Mouse (Mus musculus) neural tube, embryonic 12.5 days (tissue): ENCODE measurements around the gene Atf7ip. TPM values are rescaled to one million over a fixed set of nuclear protein-coding genes. Genes with fewer than 3 reads are reported as not detected.

Experiments
- ATAC-seq: fragments of 200-750 bp; cut with Nextera tagmentation; 2 replicates; pipeline ENCODE4 v1.8.0; 2017; ENCODE audit warnings: low read depth, mild to moderate bottlenecking, moderate TSS enrichment, moderate library complexity; ENCODE audit not compliant: low FRiP score
- H3K27ac ChIP-seq: fragments of 300-500 bp; sonication (generic); 2 replicates; pipeline ENCODE4 v1.5.1; 2016
- H3K27me3 ChIP-seq: fragments of 300-500 bp; sonication (generic); replicated peaks from 2 replicates; pipeline ENCODE4 v1.6.1; 2016; ENCODE audit warnings: mild to moderate bottlenecking
- H3K36me3 ChIP-seq: fragments of 300-500 bp; sonication (generic); 2 replicates; pipeline ENCODE4 v1.6.1; 2016; ENCODE audit warnings: mild to moderate bottlenecking
- H3K4me1 ChIP-seq: fragments of 300-500 bp; sonication (generic); 2 replicates; pipeline ENCODE4 v1.6.1; 2016
- H3K4me2 ChIP-seq: fragments of 300-500 bp; sonication (generic); replicated peaks from 2 replicates; pipeline ENCODE4 v1.6.1; 2016; ENCODE audit warnings: mild to moderate bottlenecking
- H3K4me3 ChIP-seq: fragments of 300-500 bp; sonication (generic); 2 replicates; pipeline ENCODE4 v1.5.1; 2016
- H3K9ac ChIP-seq: fragments of 300-500 bp; sonication (generic); 2 replicates; pipeline ENCODE4 v1.6.1; 2016; ENCODE audit warnings: mild to moderate bottlenecking
- H3K9me3 ChIP-seq: fragments of 300-500 bp; sonication (generic); 2 replicates; pipeline ENCODE4 v1.6.1; 2016; ENCODE audit warnings: mild to moderate bottlenecking
- WGBS: fragments of 180-500 bp; shearing (Covaris S2); methylation state at CpG from one replicate; pipeline ENCODE4 v1.1.7; 2016; 5-methylcytosine and 5-hydroxymethylcytosine counted together
- polyA plus RNA-seq: library from polyadenylated mRNA; unstranded; fragments of >200 nt; fragmentation: Nextera tagmentation; extraction: Ambion mirVana; gene quantifications from 2 replicates; pipeline ENCODE4 v1.2.1, GENCODE M21; 2016

Atf7ip gene
- polyA plus RNA-seq, 1 experiment from 2014 or later, result 56.4 TPM

DNA sequence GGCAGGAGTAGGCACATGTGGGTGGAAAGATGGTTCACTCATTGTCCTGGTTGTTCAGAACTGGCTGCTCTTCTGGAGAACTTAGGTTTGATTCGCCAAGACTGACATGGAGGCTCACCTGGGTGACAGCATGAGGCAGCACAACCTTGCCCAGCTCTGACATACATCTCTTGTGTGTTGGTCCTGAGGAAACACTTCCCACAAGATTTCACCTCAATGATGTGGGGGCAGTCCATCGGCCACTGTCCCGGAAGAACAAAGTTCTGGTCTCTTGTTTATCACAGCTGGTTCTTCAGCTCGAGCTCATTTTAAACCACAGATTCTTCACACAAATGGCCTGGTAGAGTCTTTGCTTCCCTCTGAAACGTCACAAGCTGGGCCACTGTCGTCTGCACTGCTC lies 10.7 kb downstream of the Atf7ip start:
- no peak overlapping the region for H3K27ac ChIP-seq
- ATAC-seq, result no peak
- H3K4me2 ChIP-seq, result no peak overlapping the region
- no peaks in the 10 kb centered on the region for H3K27me3 ChIP-seq
- H3K36me3 ChIP-seq, result no peaks in the 10 kb centered on the region
- no peaks in the 10 kb centered on the region for H3K4me1 ChIP-seq
- H3K9me3 ChIP-seq, result peaks cover 16% of the 10 kb centered on the region; the same call in 1 of the 2 replicates
- H3K4me3 ChIP-seq, result no peak overlapping the region
- WGBS, result 94% methylated on average over 6 of the region's 6 CpGs
- no peak overlapping the region for H3K9ac ChIP-seq

GRCm38 (mm10) chr6:136517221-136517620 lies 11.3 kb downstream of the Atf7ip start:
- Histone ChIP-seq H3K4me2 (no peak overlapping the region), H3K27ac (no peak overlapping the region), H3K4me1 (no peaks in the 10 kb centered on the region), H3K4me3 (no peak overlapping the region), H3K27me3 (no peaks in the 10 kb centered on the region), H3K9ac (no peak overlapping the region), H3K36me3 (0 out of 2 replicates have a peak, but pooled peaks cover 2% of the 10 kb centered on the region), H3K9me3 (peaks cover 17% of the 10 kb centered on the region; the same call in 1 of the 2 replicates)
- no peak for ATAC-seq

- ATAC-seq, result peak; percentile 98
- peak overlapping the region; percentile 67 for H3K9ac ChIP-seq
- under 1% methylated on average over 59 of the region's 59 CpGs for WGBS
Observed at GRCm38 (mm10) chr6:136518537-136519246, 12.7 kb downstream of the Atf7ip start.

GRCm38 (mm10) chr6:136519254-136519653 lies 13.3 kb downstream of the Atf7ip start:
- ATAC-seq, result peak; percentile 12; the same call in 1 of the 2 replicates
- 3% methylated on average over 17 of the region's 17 CpGs for WGBS

More at GRCm38 (mm10) chr6:136518537-136519246, 12.7 kb downstream of the Atf7ip start:
- H3K27ac ChIP-seq, result peak overlapping the region; percentile 93
- H3K9me3 ChIP-seq, result peaks cover 16% of the 10 kb centered on the region; the same call in 1 of the 2 replicates
- peak overlapping the region; percentile 62 for H3K4me3 ChIP-seq
- no peaks in the 10 kb centered on the region for H3K4me1 ChIP-seq
- peak overlapping the region; percentile 44 for H3K4me2 ChIP-seq
- no peaks in the 10 kb centered on the region for H3K27me3 ChIP-seq
- H3K36me3 ChIP-seq, result peaks cover 10% of the 10 kb centered on the region

GRCm38 (mm10) chr6:136520361-136520760 lies 14.4 kb downstream of the Atf7ip start:
- Histone ChIP-seq H3K4me1 (no peaks in the 10 kb centered on the region), H3K9ac (no peak overlapping the region), H3K27ac (no peak overlapping the region), H3K4me3 (no peak overlapping the region), H3K36me3 (peaks cover 20% of the 10 kb centered on the region), H3K27me3 (no peaks in the 10 kb centered on the region), H3K4me2 (peak overlapping the region; percentile 43), H3K9me3 (peaks cover 12% of the 10 kb centered on the region)
- WGBS, result 71% methylated on average over 2 of the region's 2 CpGs
- no peak for ATAC-seq

More at GRCm38 (mm10) chr6:136519254-136519653, 13.3 kb downstream of the Atf7ip start:
- Histone ChIP-seq H3K27me3 (no peaks in the 10 kb centered on the region), H3K4me2 (peak overlapping the region; percentile 44), H3K27ac (peak overlapping the region; percentile 93; the same call in 1 of the 2 replicates), H3K4me1 (no peaks in the 10 kb centered on the region), H3K9ac (peak overlapping the region; percentile 67; the same call in 1 of the 2 replicates), H3K9me3 (peaks cover 11% of the 10 kb centered on the region; the same call in 1 of the 2 replicates), H3K36me3 (peaks cover 10% of the 10 kb centered on the region), H3K4me3 (peak overlapping the region; percentile 62)

DNA sequence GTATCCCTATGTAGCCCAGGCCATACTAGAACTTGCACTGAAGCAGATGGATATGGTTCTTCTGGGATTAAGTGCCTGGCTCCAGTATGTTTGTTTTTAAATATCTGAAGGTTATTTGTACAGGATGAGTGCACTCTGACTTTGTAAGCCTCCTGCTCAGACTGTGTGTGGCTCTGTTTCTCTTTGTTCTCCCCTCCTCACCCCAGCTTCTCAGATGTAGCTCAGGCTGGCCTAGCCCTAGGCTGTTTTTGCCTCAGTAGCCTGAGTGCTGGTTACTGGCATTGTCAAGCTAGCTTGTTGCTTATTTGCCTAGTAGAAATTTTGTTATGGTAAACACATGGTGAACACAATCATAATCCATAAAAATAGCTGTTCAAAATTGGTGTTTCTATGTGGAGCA lies 15.7 kb downstream of the Atf7ip start:
- no peaks in the 10 kb centered on the region for H3K27me3 ChIP-seq
- H3K9ac ChIP-seq, result no peak overlapping the region
- H3K9me3 ChIP-seq, result peaks cover 20% of the 10 kb centered on the region
- 0 out of 2 replicates have a peak overlapping the region, but pooled peaks have one; percentile 20 for H3K4me2 ChIP-seq
- no peak overlapping the region for H3K4me3 ChIP-seq
- no peak for ATAC-seq
- H3K4me1 ChIP-seq, result no peaks in the 10 kb centered on the region
- peaks cover 25% of the 10 kb centered on the region for H3K36me3 ChIP-seq
- no peak overlapping the region for H3K27ac ChIP-seq

DNA sequence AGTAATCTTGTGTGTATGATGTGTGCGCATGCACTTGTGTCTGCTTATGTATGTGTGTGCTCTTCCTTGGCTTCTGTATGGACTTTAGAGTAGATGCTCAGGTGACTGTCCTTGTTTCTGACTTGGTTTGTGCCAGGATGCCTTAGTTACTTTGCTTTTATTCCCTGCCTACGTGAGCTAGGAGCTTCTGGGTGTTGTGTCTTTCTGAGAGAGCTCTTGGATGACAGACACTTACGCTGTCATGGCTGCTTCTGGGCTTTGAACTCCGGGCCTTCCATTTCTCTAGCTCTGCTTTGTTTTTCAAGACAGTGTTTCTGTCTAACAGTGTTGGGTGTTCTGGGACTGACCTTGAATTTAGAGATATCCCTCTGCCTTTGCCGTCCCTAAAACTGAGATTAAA lies 16.7 kb downstream of the Atf7ip start:
- Histone ChIP-seq H3K27ac (no peak overlapping the region), H3K4me2 (no peak overlapping the region), H3K9me3 (peaks cover 20% of the 10 kb centered on the region), H3K27me3 (no peaks in the 10 kb centered on the region), H3K36me3 (peaks cover 26% of the 10 kb centered on the region), H3K4me3 (no peak overlapping the region), H3K9ac (no peak overlapping the region), H3K4me1 (no peaks in the 10 kb centered on the region)
- WGBS, result 97% methylated on average over 5 of the region's 5 CpGs
- no peak for ATAC-seq

DNA sequence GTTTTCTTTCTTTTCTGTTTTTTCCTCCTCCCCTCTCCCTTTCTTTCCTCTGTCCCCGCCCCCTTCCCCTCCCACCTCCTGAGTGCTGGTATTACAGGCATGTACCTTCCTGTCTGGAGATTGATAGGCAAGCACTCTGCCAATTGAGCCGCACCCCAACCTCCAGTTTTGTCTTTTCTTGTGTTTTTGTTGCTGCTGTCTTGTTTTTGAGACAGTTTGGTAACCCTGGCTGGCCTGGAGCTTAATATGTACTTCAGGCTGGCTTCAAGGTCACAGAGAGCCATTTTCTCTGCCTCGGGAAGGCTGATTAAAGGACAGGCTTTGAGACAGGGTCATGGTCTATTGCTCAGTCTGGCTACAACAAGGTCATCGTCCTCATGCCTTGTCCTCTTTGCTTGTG lies 18.8 kb downstream of the Atf7ip start:
- H3K4me1 ChIP-seq, result no peaks in the 10 kb centered on the region
- WGBS, result 92% methylated on average over 4 of the region's 4 CpGs
- H3K36me3 ChIP-seq, result peaks cover 28% of the 10 kb centered on the region
- H3K27me3 ChIP-seq, result no peaks in the 10 kb centered on the region
- H3K9me3 ChIP-seq, result peaks cover 20% of the 10 kb centered on the region
- no peak overlapping the region for H3K9ac ChIP-seq
- H3K4me2 ChIP-seq, result no peak overlapping the region
- H3K4me3 ChIP-seq, result no peak overlapping the region
- no peak overlapping the region for H3K27ac ChIP-seq
- ATAC-seq, result no peak

DNA sequence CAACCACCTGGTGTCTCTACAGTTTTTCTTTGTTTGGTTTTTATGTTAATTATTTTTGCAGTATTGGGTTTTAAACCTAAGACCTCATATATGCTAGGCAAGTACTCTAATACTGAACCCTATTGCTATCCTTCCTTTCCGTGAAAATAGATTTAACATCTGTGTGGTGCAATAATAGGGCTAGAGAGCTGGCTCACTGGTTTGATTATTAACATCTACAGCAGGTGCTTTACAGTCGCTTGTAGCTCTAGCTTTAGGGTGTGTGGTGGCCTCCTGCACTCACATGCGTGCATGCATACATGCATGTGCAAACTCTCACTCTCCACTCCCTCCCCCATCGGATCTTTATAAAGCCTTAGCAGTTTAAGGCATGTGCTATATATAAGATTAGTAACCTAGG lies 19.6 kb downstream of the Atf7ip start:
- peaks cover 20% of the 10 kb centered on the region for H3K9me3 ChIP-seq
- no peak overlapping the region for H3K4me2 ChIP-seq

GRCm38 (mm10) chr6:136529156-136529555 lies 23.2 kb downstream of the Atf7ip start:
- WGBS, result 59% methylated on average over 2 of the region's 2 CpGs
- ATAC-seq, result no peak
- H3K9ac ChIP-seq, result no peak overlapping the region
- H3K4me1 ChIP-seq, result peaks cover 10% of the 10 kb centered on the region; the same call in 1 of the 2 replicates
- H3K9me3 ChIP-seq, result peaks cover 14% of the 10 kb centered on the region
- no peak overlapping the region for H3K4me2 ChIP-seq
- H3K36me3 ChIP-seq, result peaks cover 18% of the 10 kb centered on the region; the same call in 1 of the 2 replicates
- no peak overlapping the region for H3K27ac ChIP-seq
- no peaks in the 10 kb centered on the region for H3K27me3 ChIP-seq
- H3K4me3 ChIP-seq, result no peak overlapping the region

More for the DNA sequence above, 19.6 kb downstream of the Atf7ip start:
- Histone ChIP-seq H3K27ac (no peak overlapping the region), H3K4me1 (no peaks in the 10 kb centered on the region), H3K27me3 (no peaks in the 10 kb centered on the region), H3K9ac (no peak overlapping the region), H3K36me3 (peaks cover 28% of the 10 kb centered on the region), H3K4me3 (no peak overlapping the region)
- WGBS, result 95% methylated on average over 4 of the region's 4 CpGs
- ATAC-seq, result no peak

DNA sequence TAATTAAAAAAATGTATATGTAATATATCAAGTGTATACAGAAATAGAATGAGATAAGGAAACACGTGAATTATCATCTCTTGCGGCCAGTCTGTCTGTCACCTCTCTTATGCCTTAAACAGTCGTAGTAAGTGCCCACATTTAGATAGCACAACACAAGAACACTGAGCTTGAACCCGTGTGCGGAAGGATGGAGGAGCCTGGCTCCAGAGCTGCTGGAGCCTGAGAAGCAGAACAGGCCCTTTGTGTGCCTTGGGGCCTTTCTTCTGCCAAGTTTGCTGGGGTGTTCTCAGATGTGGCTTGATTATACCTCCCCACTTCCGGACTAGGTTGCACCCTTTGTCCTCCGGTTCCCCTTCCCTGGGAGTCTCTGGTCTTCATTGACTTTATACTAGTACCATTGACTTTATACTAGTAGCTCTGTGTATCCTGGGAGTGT lies 25.8 kb downstream of the Atf7ip start:
- Histone ChIP-seq H3K9ac (no peak overlapping the region), H3K9me3 (no peaks in the 10 kb centered on the region), H3K4me1 (peaks cover 23% of the 10 kb centered on the region), H3K27me3 (no peaks in the 10 kb centered on the region), H3K36me3 (peaks cover 2% of the 10 kb centered on the region; the same call in 1 of the 2 replicates), H3K4me2 (peak overlapping the region; percentile 18; the same call in 1 of the 2 replicates), H3K27ac (peak overlapping the region; percentile 85), H3K4me3 (no peak overlapping the region)
- ATAC-seq, result no peak; the same call in 1 of the 2 replicates
- 58% methylated on average over 7 of the region's 7 CpGs for WGBS

DNA sequence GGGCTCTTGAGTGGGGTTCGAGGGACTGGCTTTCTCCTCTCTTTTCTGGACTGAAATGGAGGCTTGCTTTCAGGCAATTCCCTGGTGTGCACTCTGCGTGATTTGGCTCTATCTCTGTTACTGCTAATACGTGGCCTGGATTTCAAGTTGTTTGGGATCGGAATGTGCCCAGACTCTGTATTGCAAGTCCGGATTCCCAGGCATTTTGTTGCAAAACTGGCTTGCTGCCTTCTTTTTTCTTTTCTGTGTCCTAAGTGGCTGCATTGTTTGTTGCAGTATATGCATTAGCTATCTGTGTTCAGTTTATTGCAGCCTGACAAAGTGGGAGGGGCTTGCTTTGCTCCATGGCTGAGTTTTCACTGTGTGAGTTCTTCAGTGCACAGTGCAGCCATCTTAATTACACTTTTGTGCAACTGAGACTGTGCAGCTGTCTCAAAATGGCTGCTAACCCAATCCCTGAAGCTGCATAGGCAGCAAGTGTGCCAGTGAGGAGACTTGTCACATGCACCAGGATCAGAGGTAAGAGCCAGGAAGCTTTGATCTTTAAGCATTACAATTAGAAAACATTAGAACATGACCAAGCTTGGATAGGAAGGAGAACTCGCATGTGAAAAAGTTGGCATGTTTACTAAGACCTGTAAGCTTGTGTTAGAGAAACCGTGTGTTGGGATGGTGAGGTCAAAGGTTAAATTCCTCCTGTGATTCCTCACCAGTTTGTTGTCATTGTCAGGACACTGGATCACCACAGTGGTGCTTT lies 26.7 kb downstream of the Atf7ip start:
- ATAC-seq, result peak; percentile 91
- WGBS, result 18% methylated on average over 7 of the region's 7 CpGs
- no peak overlapping the region; the same call in 1 of the 2 replicates for H3K4me3 ChIP-seq
- H3K9me3 ChIP-seq, result no peaks in the 10 kb centered on the region
- H3K27ac ChIP-seq, result peak overlapping the region; percentile 79
- 0 out of 2 replicates have a peak overlapping the region, but pooled peaks have one; percentile 33 for H3K9ac ChIP-seq
- H3K27me3 ChIP-seq, result no peaks in the 10 kb centered on the region
- peak overlapping the region; percentile 45 for H3K4me2 ChIP-seq
- peaks cover 6% of the 10 kb centered on the region; the same call in 1 of the 2 replicates for H3K36me3 ChIP-seq
- H3K4me1 ChIP-seq, result peaks cover 23% of the 10 kb centered on the region
